Mouse (Mus musculus) neutrophil, adult 65 days (primary cell): ENCODE data around the gene Khsrp. TPM values are rescaled to one million over a fixed set of nuclear protein-coding genes. Genes with fewer than 3 reads are reported as not detected.

Source experiments
- total RNA-seq: library from RNA; stranded (reverse); gene quantifications from 2 replicates; pipeline ENCODE4 v1.2.4, GENCODE M21; 2023

Gene Khsrp
- total RNA-seq: 83.8 and 92.7 TPM in 2 replicates

GRCm38 (mm10) chr17:57030931-57031660 is at the start of gene Khsrp:
TSS of gene Khsrp (minus strand) at chr17:57031522.

GRCm38 (mm10) chr17:57078336-57078735 is 47.0 kb upstream of the Khsrp start, which contains the start of gene Dennd1c:
TSS of gene Dennd1c (minus strand) at chr17:57078514.

GRCm38 (mm10) chr17:57059486-57059977 is 28.2 kb upstream of the Khsrp start, which contains the start of gene Slc25a23:
TSS of gene Slc25a23 (minus strand) at chr17:57059863.

GRCm38 (mm10) chr17:57058891-57059485 is 27.7 kb upstream of the Khsrp start, which contains the start of gene Crb3:
TSS of gene Crb3 (plus strand) at chr17:57059105.

GRCm38 (mm10) chr17:57041554-57041953 is 10.2 kb upstream of the Khsrp start, which contains the start of gene Slc25a41:
TSS of gene Slc25a41 (minus strand) at chr17:57041654.

GRCm38 (mm10) chr17:57011236-57012141 is 19.8 kb downstream of the Khsrp start, which contains the start of the genes Gtf2f1 and Gm17949:
TSS of gene Gtf2f1 (minus strand) at chr17:57011288.
TSS of gene Gm17949 (plus strand) at chr17:57011469.

GRCm38 (mm10) chr17:56999968-57000609 is 31.2 kb downstream of the Khsrp start, which contains the start of gene Pspn:
TSS of gene Pspn (minus strand) at chr17:57000018.

GRCm38 (mm10) chr17:56997029-56997667 is 34.2 kb downstream of the Khsrp start, which contains the start of gene Alkbh7:
TSS of gene Alkbh7 (plus strand) at chr17:56997339.

GRCm38 (mm10) chr17:56990115-56990746 is 41.1 kb downstream of the Khsrp start, which contains the start of gene Clpp:
TSS of gene Clpp (plus strand) at chr17:56990305.

GRCm38 (mm10) chr17:56982013-56982412 is 49.3 kb downstream of the Khsrp start, which contains the start of gene Acer1:
TSS of gene Acer1 (minus strand) at chr17:56982126.

Other genes starting within 250 kb of the Khsrp start
- gene Rfx2, start 200.5 kb downstream of the Khsrp start, total RNA-seq: 10.2 and 12.6 TPM in 2 replicates
- not detected in 2 replicates for gene Acsbg2, start 157.1 kb downstream of the Khsrp start, total RNA-seq
- 0.38 TPM in 1 of 2 replicates, not detected in the other for gene 1700061G19Rik, start 156.0 kb downstream of the Khsrp start, total RNA-seq
- gene Mllt1, start 96.1 kb downstream of the Khsrp start, total RNA-seq: 15.6 and 19.8 TPM in 2 replicates
- not detected in 2 replicates for gene Acer1, start 49.4 kb downstream of the Khsrp start, total RNA-seq
- gene Clpp, start 41.2 kb downstream of the Khsrp start, total RNA-seq: 5.8 and 10.5 TPM in 2 replicates
- 6.7 and 8.1 TPM in 2 replicates for gene Alkbh7, start 34.2 kb downstream of the Khsrp start, total RNA-seq
- gene Pspn, start 31.5 kb downstream of the Khsrp start, total RNA-seq: not detected in 2 replicates
- 73.8 and 75.6 TPM in 2 replicates for gene Gtf2f1, start 20.2 kb downstream of the Khsrp start, total RNA-seq
- not detected in 2 replicates for gene Gm17949, start 20.1 kb downstream of the Khsrp start, total RNA-seq
- gene Slc25a41, start 10.1 kb upstream of the Khsrp start, total RNA-seq: not detected in 2 replicates
- not detected in 2 replicates for gene Crb3, start 27.6 kb upstream of the Khsrp start, total RNA-seq
- gene Slc25a23, start 28.3 kb upstream of the Khsrp start, total RNA-seq: 1.9 and 2.4 TPM in 2 replicates
- 176 and 217 TPM in 2 replicates for gene Dennd1c, start 47.0 kb upstream of the Khsrp start, total RNA-seq
- not detected in 2 replicates for gene Tubb4a, start 56.3 kb upstream of the Khsrp start, total RNA-seq
- 2.5 and 4.0 TPM in 2 replicates for gene Tnfsf9, start 73.8 kb upstream of the Khsrp start, total RNA-seq
- not detected in 2 replicates for gene Cd70, start 118.3 kb upstream of the Khsrp start, total RNA-seq
- gene Tnfsf14, start 162.7 kb upstream of the Khsrp start, total RNA-seq: 34.1 and 36.0 TPM in 2 replicates
- gene C3, start 196.6 kb upstream of the Khsrp start, total RNA-seq: 448 and 499 TPM in 2 replicates
- gene Gpr108, start 216.9 kb upstream of the Khsrp start, total RNA-seq: 51.7 and 53.6 TPM in 2 replicates
- 3.5 and 6.1 TPM in 2 replicates for gene Trip10, start 217.9 kb upstream of the Khsrp start, total RNA-seq
- gene Vav1, start 247.6 kb upstream of the Khsrp start, total RNA-seq: 148 and 202 TPM in 2 replicates